Mouse (Mus musculus) frontal cortex, postnatal 25 days (tissue): Measurements from ENCODE around the gene Dnajc21.

ENCODE experiments used
- DNase-seq, 2 experiments: peaks; one replicate each; pipeline ENCODE4 v3.0.0; 2022; ENCODE audit warnings: low spot score in 2 of 2

Gene Dnajc21

GRCm38 (mm10) chr15:10439963-10440362 is 30.4 kb downstream of the Dnajc21 start:
- DNase-seq: no peak

DNA sequence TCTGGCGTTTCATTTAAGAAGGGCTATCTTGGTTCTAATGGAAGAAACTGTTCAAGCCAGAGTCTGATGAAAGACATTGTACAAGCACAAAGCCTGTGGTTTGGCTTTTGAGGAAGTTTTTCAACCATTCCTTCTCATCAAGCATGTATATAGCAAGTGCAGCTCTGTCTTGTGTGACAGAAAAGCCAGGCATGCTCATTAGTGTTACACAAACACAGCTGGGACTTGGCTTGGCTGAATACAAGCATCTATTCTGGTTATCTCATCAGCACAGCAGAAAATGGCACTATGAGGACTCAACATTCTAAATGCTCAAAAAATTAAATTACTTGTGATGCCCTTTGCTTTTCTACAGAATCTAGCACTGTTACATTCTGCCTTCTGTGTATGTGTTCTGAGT is 33.4 kb downstream of the Dnajc21 start:
- DNase-seq: no peak

- no peak for DNase-seq
Observed at GRCm38 (mm10) chr15:10426545-10427266, 43.6 kb downstream of the Dnajc21 start.

GRCm38 (mm10) chr15:10426124-10426523 is 44.2 kb downstream of the Dnajc21 start:
- no peak for DNase-seq

DNA sequence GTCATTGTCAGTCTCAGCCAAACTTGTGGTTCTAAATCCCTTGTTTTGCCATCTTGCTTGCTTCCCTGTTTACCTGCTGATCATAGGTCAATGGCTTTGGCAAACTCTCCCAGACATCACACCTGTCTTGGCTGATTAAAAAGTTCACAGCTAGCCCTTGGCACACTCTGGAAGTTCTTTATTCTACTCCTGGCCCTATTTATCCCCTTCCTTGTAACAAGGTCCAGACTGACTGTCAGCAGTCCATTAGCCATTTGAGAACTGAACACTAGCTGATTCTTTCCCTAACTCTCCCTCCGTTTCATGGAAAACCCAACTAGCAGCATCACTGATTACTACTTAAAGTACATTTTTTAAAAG is 48.6 kb downstream of the Dnajc21 start:
- DNase-seq: no peak

DNA sequence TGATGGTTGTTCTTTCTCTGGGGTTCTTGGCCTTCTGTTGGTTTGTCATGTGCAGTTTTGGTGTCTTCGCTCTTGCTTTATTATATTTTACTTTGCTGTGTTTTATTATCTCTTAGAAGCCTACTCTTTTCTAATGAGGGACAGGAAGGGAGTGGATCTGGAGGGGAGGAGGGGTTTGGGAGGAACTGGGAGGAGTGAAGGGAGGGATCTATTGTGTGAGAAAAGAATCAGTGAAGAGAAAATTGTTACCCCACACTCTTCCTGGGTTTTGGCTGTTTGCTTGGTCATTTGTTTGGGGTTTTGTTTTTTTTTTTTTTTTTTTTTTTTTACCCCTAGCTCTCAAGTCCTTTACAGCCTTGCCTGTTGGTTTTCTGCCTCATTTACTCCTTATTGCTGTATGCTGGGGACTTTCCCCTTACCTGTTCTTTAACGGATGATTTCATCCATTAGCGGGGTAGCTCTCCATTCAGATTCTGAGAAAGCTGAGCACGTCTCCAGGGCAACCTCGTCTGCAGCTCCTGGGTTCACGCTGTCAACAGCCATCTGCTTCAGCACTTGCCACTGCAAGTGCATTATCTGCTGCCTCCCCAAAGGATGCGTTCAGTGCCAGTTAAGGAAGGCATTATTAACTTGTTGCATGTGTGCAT is 49.1 kb downstream of the Dnajc21 start:
- DNase-seq: no peak

DNA sequence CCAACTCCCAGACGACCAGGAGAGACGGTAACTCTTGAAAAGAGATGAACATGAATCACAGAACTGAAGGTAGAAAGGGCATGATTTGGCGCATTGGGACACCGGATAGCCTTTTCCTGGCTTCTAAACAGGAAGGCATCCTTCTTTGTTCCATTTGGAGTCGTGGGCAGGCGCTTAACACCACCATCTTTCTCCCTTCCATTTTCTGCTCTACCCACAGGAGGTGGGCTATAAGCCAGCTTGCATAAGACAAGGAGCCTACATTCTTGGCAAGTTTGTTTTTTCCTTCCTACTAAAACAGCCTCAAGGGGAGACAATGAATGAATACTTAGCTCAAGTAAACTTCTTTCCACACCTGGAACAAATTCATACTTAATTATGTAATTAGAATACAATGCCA is 56.7 kb downstream of the Dnajc21 start:
- no peak for DNase-seq

GRCm38 (mm10) chr15:10410881-10411280 is 59.4 kb downstream of the Dnajc21 start:
- DNase-seq: no peak

- DNase-seq: no peak
Observed at GRCm38 (mm10) chr15:10409842-10410241, 60.5 kb downstream of the Dnajc21 start.

DNA sequence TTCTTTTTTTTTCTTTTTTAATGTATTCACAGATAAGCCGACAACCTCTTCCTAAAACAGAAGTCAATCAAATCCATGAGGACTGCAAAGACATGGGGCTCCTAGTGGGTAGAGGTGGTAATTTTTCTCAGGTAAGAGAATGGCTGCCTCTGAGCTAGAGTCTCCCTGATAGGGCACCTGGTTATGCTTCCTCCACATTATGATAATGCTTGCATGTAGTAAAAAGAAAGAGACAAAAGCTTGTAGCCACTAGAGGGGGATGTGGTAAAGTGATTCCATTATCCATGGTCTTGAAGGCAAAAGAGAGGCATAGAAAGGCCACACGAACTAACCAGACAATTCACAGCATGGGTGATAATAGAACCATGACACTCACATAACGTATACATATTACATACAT is 69.9 kb downstream of the Dnajc21 start:
- DNase-seq: no peak

- no peak for DNase-seq
Observed at GRCm38 (mm10) chr15:10399795-10400194, 70.5 kb downstream of the Dnajc21 start.
